Mouse (Mus musculus) adrenal gland, postnatal 36 days (tissue): ENCODE data around the gene Lpp. TPM values are rescaled to one million over a fixed set of nuclear protein-coding genes. Genes with fewer than 3 reads are reported as not detected.
A peak's percentile ranks its signal among the peaks of the same experiment; 100 is the strongest.

ENCODE experiments used
- DNase-seq, 2 experiments: peaks; one replicate each; pipeline ENCODE4 v3.0.0; 2021; ENCODE audit warnings: mixed read lengths in 1 of 2
- total RNA-seq, 2 experiments: library from RNA; stranded (reverse); gene quantifications; 2 replicates each; pipeline ENCODE4 v1.2.3; 2021

Gene Lpp
- total RNA-seq, 2 experiments from 2014 or later, result 70.3 to 80.3 TPM

DNA sequence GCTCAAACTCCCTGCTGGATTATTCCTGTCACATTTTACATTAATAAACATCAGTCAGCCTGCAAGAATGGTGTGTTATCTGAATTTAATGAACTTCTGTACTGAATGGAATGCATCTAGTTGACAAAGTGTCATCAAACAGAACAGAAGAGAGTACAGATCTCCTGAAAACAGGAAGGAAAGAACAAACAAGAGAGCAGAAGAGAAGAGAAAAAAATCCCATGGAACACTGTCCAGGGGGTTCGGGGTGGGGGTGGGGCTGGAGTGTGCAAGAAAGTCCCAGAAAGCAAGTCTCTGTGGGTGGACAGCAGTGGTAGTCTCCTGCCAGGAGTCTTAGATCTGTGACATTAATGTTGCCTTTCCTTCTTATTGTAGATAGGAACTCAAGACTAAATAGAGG, 412.8 kb downstream of the Lpp start:
- DNase-seq, result no peak

DNA sequence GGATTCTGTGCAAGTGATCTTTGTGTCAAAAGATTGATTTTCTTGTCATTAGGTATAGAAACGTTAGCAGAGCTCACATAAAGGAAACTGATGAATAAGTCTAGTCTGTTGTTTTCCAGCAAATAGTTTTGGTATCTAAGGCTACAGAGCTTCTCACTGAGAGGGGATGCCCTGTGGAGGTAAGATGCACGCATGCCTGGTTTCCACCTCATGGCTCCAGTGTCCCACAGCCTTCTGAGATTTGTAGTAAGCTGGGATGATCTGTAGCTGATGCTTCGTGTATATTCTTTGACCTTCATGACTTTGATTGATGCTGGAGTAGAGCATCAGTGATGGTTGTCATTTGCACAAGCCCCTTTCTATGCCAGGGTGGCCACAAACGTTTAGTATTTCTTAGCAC, 414.3 kb downstream of the Lpp start:
- no peak for DNase-seq

DNA sequence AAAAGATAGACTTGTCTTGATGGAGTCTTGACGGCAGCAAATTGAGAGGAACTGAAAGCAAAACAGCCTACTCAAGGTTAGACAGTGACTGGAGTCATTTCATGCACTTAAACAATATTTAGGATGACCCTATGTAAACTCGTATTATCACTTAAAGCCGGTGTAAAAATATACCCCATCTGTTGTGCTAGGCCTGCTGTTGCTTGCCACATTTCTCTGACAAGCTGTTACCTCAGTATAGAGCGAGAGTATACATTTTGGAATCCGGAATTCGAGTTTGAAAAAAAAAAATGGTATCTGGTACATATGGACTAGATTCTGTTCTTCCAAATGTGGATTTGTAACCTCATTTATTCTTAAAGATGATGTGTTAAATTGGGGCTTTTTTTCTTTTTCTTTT, 416.5 kb downstream of the Lpp start:
- no peak for DNase-seq

DNA sequence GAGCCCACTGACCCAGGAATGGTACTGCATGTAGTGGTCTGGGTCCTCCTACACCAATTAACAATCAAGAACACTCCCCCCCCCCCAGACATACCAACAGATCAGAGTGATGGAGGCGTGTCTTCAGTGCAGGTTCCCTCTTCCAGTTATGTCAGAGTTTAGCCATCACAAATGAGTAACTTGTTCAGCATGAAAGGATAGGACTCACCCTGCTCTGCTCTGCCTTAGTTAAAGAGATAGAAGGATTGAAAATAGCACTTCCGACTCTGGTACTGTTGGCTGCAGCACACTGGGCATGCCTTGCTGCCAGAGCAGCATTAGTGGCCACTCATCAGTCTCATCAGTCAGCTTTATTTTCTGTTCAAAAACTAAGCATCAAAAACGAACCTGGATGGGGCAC, 423.3 kb downstream of the Lpp start:
- DNase-seq, result no peak

DNA sequence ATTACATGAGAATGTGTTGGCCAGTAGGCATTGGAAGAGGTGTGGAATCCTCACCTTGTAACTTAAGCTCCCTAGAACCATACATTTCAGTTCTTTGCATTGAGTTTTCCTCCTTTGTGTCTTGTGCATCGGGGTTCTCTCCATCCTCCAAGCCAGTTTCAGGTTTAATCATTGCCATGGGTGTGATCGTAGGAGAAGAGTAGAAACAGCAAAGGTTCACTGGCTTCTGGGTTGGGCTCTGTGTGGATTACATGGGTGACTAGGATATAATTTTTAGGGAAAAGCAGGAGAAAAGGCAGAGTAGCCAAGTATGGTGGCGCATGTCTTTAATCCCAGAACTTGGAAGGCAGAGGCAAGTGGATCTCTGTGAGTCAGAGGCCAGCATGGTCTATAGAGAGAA, 424.1 kb downstream of the Lpp start:
- DNase-seq, result no peak

DNA sequence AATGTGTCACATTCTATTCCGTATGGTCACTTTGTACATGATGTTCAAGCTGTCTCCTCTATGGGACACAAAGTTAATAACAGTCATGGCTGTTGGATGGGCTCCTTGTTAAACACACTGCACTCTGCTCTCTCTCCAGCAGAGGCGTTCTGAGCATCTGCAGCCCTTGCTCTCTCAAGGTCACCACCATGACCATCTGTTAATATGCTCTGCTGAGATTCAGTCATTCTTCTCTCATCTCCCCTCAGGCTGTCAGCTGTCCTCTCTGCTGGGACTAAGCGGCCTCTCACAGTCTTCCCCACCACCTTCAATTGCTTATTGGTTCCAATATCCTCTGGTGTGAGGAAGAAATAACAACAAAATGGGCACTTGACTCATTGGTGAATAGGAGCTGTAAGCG, 425.8 kb downstream of the Lpp start:
- DNase-seq, result peak in 1 of 2 experiments; percentile 28

DNA sequence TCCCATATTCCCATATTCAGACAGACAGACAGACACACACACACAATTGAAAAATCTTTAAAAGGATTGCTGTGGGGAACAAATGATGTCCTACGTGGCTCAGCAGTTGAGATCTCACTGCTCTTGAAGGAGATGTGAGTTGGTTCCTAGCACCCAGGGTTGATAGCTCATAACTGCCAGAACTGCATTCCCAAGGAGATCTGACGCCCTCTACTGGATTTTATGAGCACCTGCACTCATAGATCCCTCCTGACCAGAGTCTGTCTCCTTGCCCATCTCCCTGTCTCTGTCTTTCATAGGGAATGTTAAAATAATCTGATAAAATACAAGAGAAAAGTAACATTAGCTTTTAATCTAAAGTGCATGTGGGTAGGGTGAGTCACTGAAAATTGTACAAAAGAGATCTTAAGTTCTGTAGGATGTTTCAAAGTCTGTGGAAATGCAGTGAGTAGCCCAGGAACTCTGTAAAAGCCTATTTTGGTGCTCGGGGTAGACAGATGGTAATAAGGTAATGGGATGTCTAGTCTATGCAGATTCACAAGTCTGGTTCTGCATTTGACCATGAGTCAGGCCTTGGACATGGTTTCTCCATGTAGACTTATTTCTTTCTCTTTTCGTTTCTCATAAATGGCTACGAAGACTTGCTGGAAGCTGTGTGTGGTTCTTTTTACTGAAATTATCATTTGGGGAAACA, 429.0 kb downstream of the Lpp start:
- DNase-seq, result no peak

DNA sequence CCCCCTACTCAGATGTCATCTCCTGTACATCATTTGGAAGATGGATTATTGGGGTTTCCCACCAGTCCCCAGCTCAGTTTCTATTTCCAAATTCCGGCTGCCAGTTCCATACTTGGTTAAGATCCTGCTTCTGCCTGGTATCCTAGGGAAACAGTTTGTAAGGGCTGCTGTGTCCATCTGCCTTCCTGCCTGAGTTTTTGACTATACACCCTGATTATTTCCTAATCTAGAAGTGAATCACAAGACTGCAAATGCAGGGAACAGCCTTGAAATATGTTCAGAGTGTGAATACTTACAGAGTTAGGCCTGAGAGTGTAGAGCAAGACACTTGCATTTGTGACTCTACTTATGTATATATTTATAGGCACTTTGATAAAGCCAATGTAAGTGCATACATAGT, 429.6 kb downstream of the Lpp start:
- DNase-seq, result no peak

DNA sequence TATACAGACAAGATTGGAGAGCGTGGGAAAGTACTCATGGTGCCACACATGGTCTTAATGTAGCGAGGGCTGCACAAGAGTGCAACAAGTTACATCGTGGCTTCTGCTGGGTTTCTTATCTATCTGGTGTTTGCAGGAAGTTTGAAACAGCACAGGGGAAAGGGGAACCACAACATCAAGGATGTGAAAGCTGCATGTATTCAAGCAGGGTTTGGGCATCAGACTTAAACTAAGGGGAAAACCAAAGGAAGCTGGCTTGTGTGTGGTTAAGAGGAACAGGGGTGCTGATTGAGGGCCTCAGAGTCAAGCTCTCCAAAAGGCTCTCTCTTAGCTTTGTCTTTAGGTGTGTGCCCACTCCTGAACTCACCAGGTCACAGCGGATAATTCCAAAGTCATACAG, 433.1 kb downstream of the Lpp start:
- no peak for DNase-seq

DNA sequence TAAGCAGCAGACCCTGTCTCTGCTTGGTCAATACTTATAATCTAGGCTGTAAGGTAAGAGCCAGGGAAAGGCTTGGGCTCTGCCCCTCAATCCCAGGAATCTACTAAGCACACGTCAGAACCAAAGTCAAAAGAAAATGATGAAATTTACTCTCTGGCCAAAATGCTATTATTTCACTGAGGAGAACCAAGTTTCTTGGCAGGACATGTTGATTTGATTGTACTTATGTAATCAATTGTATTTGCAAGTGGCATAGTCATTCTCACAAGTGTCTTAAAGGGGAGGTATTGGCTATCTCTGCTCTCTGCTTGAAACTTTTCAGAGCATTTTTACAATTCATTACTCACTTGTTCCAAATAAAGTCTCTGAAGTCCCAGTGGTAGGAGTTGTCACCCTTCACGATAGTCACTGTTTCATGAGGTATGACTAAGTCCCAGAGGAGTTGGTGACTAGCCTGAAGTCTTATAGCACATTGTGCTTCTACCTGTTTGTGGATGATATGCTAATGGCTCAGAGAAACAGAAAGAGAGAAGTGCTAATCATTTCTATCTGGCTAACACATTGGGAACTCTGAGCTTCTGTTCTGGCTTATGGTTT, 435.0 kb downstream of the Lpp start:
- no peak for DNase-seq

DNA sequence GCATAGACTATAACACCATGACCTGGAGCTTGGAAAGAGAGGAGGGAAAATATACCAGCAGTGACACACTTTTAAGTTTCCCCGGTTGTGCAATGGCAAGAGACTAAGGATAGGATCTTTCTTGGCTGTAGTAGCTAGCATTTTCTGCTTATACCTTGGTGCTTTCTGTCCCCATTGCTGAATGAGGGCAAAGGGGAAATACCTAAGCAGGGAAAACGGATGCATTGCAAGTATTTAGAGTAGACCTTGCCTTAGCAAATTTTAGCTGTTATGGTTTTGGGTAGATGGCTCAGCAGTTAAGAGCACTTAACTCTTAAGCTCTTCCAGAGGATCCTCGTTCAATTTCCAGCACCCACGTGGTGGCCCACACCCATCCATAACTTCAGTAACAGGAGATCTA, 436.6 kb downstream of the Lpp start:
- DNase-seq, result no peak

DNA sequence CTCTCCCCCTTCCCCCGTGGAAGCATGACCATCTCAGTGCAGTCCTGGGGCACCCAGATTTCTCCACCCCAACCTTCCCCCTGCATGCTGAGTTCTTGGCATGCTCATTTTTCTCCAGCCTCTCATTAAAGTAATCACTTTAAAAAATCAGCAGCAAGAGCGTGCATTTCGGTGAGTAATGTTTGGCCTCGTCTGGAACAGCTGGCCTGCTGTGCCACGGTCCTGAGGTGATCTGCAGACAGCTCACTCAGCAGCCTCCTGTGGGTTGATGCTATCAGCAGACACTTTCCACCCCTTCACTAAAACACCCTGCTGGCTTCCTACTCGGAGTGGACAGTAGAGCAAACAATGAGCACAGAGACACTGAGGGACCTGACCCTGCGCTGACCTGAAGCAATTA, 437.6 kb downstream of the Lpp start:
- DNase-seq, result peak; percentile 7 to 20

DNA sequence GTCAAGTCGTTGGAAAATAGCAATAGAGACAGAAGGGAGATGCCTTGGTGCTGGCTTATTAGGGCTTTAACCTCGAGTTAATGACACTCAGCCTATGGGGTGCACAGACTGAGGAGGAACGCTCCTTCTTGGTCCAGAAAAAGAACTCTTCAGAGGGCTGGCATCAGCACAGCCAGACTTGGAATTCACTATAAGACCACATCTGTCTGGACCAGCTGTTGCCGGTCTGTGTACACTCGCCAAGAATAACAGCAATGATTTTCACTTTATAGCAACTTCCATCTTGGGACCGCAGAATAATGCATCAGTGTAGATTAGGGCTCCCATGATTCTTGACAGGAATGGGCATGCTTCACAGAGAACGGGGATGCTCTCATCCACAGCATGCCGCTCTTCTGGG, 439.9 kb downstream of the Lpp start:
- DNase-seq, result no peak

DNA sequence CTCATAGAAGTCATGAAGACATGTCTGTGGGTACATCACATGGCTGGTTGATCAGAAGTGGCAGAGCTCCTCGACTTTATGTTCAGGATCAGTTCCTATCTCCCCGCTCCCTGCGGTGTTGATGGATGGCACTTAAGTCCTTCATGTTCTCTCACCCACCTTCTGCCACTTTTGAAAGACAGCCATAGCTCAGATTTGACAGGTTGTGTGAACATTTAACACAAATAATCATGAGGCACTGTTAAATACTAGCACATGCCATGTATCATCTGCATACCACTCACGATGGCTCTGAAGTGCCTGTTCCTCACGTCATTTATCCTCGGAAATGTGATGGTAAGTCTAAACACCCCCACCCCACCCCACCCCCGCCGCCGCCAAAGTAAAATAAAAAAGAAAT, 441.2 kb downstream of the Lpp start:
- no peak for DNase-seq

DNA sequence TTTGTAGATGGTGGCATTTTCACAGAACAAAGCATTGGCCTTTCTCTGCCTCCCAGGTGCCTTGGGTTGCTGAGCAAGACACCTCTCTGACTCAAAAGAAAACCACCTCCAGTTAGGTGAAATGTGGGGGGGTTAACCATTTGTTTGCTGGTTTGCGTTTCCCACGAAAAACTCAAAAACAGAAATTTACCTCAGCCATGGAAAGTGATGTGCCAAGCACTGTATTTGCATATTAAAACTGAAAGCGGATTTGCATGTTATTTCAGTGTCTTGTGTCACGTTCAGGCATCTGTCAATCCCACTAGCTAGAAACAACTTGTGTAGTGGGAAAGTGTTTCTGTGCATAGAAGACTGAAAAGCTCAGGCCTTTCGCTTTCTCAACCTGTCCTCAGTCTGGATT, 443.2 kb downstream of the Lpp start:
- DNase-seq, result no peak

DNA sequence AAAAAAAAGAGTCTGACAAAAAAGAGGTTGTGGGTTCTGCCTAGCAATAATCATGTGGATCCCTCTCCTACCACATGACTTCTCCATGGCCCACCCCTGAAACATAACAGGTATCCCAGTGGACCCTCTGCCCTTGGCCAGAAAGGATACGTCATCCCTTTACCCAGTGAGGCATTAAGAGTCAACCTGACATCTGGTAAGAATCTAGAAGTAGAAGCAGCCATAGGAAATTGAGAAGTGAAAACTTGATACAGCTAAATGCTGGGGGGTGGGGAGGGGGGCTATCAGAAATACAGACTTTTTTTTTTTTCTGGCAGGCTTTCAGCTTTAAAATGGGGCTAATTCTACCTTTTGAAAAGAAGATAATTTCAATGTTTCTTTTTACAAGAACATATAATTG, 445.7 kb downstream of the Lpp start:
- no peak for DNase-seq

DNA sequence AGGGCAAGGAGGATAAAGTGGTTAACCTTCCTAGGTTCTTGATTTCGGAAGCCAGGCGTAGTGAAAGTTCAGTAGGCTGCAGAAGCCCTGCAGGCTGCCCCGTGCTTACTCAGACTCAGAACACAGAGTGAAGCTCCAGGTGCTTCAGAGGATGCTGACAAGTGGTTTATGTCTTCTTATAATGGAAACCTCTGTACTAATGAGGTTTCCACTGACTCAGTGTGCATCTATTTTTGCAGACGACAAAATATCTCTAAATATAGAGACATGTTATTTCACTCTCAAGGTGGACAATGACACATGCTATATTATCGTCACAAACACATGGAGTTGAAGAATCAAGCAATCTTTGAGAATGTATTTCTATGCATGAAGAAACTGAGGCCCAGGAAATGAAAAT, 446.8 kb downstream of the Lpp start:
- DNase-seq, result no peak

DNA sequence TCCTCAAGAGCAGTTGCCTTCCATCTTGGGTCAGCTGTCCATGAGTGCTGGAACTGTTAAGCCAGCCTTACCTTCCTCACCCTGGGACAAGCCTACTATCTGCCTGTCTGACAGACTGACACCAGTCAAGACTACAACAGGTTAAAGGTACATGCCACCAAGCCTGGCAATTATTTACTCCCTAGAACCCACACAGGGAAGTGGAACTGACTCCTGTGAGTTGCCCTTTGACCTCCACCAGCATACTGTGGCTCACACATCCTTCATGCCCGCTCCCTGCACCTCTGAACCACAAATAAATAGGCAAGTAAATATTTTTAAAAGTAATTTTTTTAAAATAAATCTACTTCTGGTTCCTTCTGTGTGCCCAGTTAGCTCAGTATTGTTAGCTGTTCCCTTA, 452.8 kb downstream of the Lpp start:
- no peak for DNase-seq

DNA sequence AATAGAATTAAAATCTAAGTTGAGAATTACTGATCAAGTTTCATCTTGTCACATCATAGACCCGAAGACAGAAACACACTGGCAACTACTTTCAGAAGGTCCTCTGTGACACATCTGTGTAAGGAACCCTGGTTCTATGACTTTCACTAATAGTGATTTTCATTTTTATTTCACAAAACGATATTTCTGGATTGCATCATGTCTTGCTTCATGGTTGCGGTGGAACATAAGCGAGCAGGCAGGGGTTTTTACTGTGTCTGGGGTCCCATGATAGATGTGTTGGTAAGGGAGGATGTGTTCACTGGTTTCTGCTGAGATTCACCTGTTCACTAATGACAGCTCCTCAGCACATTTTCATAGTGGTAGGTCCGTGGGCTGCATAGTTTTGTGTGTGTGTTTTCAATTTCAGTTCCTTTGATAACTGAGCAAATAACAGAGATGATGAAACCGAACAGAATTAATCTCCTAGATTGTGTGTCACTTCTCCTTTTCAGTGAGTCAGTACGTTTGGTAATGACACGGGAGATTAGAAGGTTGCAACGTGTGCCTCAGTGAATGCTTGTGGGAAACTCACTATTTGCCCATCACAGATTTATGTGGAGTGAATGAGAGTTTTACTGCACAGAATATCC, 466.3 kb downstream of the Lpp start:
- no peak for DNase-seq

DNA sequence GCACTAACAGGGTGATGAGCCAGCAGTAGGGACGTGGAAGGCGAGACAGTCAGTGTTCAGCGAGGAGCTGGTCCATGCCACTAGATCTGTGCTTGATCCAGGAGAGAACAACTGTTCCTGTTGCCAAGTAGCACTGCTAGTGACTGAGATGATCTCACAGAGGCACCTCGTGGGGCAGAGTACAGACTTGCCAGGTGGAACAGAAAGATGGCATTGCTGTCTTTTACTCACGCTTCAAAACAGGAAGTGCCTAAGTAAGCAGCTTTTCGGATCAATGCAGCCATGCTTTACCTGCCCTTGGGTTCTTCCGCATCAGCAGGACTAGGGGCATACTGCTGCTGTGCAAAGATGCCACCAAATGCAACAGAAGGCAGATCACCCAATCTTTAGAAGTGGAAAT, 467.1 kb downstream of the Lpp start:
- DNase-seq, result no peak

DNA sequence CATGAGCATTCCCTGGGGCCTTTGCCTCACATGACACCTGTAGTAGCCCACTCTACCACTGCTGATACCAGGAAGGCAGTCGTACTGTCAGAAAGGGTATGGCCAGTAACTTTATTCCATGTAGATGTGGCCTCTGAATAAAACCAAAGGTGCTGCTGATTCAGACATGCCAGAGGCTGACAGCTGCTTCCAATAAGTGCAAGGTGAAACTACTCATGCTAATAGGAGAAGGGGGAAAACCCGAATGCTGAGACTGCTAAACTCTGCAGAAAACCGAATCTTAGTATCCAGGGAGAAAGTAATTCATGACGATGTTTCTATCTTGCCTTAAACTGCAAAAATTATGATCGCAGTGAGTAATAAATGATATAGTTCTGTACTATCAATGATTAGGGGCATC, 468.1 kb downstream of the Lpp start:
- no peak for DNase-seq

DNA sequence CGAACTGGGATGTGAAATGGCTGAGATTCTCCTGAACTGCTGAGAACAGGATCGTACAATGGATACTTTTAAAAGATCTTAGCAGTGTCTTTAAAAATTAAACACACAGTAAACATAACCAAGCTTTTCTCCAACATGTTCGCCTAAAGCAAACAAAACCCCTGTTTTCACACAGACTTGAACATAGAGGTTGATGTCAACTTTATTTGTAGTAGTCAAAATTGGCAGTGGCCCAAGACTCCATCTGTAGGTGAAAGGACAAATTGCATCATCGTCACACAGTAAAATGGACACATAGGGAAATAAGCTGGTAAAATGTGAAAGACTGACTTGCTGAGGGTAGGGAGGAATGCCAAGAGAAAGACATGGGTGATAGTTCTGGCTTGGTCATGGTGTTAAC, 480.9 kb downstream of the Lpp start:
- peak; percentile 13 to 32 for DNase-seq

DNA sequence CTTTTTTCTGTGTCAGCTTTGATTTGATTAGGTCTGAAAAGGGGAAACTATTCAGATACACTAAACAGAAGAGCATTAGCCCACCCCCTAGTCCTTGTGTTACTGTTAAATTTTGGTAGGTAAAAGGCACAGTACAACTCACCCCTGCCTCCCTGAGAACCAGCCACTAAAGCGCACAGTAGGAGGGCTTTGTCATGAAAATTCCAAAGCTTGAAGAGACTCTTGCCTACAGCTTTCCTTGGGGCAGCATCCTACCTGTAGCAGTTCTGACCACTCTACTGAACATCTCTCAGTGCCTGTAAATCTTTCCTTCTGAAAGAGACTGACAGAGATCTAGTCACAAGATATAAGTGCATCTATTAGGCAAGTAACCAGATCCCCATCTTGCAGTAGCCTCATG, 482.4 kb downstream of the Lpp start:
- DNase-seq, result no peak

DNA sequence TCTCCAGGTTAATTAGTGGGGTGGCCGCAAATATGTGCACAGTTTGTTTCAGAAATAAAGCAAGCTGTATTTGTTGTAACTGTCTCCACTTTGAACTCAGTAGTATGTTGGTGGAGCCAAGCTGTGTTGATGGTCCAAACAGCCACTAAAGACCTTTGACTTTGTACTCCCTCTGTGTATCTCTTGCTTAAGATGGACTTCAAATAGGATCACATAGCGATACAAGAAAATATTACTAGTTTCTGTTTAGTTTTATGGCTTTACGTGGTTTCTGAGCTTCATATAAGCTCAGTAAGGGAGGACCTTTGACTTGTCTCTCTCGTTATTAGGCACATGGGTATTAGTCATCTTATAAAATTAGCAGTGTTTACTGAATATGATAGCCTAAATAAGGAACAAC, 485.7 kb downstream of the Lpp start:
- no peak for DNase-seq
